ENCODE assay signal across 7 mouse cellular contexts in the genomic region with DNA sequence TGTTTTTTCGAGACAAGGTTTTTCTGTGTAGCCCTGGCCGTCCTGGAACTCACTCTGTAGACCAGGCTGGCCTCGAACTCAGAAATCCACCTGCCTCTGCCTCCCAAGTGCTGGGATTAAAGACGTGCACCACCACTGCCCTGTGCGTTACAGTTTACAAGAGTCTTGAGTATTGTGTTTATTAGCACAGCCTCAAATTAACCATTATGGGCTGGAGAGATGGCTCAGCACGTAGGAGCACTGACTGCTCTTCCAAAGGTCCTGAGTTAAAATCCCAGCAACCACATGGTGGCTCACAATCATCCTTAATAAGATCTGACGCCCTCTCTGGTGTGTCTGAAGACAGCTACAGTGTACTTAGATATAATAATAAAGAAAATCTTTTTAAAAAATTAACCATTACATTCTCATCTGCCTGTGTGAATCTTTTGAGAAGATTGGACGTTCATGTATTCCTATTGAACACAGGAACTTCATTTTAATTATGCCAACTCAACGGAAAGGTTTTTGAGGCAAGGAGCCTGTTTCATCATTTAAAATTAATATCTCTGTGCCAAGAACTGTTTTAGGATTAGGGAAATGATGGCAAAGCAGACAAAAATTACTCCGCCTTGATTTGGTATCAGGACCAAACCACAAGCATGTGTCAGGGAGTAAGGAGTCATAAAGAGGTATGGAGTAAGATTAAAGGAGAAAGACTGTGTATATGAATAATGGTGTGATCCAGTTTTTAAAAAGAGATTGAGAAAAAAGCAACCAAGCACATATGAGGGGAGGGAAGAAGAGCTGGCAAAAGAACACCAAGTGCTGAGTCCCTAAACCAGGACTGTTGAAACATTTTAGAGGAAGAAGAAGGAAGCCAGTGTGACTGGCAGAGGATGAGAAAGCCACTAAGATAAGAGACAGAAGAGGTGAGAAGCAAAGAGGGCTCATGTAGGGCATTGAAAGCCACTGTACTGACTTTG. TPM values are rescaled to one million over a fixed set of nuclear protein-coding genes. Genes with fewer than 3 reads are reported as not detected.
DNase-seq lines count a peak whose midpoint lies in the region; ATAC-seq lines count a peak whose summit lies in the region.

No protein-coding gene starts in this region.

- peak overlapping the region; percentile 85 for H3K9ac ChIP-seq in lung, embryonic 16.5 days (ENCODE audit: low read length)
- H3K9ac ChIP-seq in midbrain, embryonic 12.5 days (replicated peaks), result peak overlapping the region; percentile 68; the same call in 1 of the 2 replicates

- H3K27me3 ChIP-seq in lung, embryonic 16.5 days (ENCODE audit: control insufficient read depth, insufficient read depth, low read depth, low read length), result no peaks in the 10 kb centered on the region
- no peaks in the 10 kb centered on the region for H3K27me3 ChIP-seq in hindbrain, embryonic 10.5 days (ENCODE audit: insufficient read depth, poor library complexity, severe bottlenecking)
- H3K27me3 ChIP-seq in midbrain, embryonic 12.5 days, result no peaks in the 10 kb centered on the region

- peak overlapping the region; percentile 99 for H3K27ac ChIP-seq in lung, embryonic 16.5 days (ENCODE audit: low read length)
- peak overlapping the region; percentile 98 for H3K27ac ChIP-seq in hindbrain, embryonic 10.5 days
- H3K27ac ChIP-seq in midbrain, embryonic 12.5 days (replicated peaks), result peak overlapping the region; percentile 99

- no peaks in the 10 kb centered on the region for H3K9me3 ChIP-seq in lung, embryonic 16.5 days (ENCODE audit: control insufficient read depth, low read length)
- H3K9me3 ChIP-seq in hindbrain, embryonic 10.5 days, result no peaks in the 10 kb centered on the region
- no peaks in the 10 kb centered on the region for H3K9me3 ChIP-seq in midbrain, embryonic 12.5 days

- WGBS in lung, embryonic 16.5 days, result 29% methylated on average over 10 of the region's 10 CpGs
- 49% methylated on average over 10 of the region's 10 CpGs for WGBS in hindbrain, embryonic 10.5 days
- 50% methylated on average over 10 of the region's 10 CpGs for WGBS in midbrain, embryonic 12.5 days

- H3K4me2 ChIP-seq in lung, embryonic 16.5 days (ENCODE audit: low read depth, low read length), result peak overlapping the region; percentile 68
- H3K4me2 ChIP-seq in midbrain, embryonic 12.5 days (replicated peaks), result peak overlapping the region; percentile 55

- peaks cover 10% of the 10 kb centered on the region for H3K4me1 ChIP-seq in lung, embryonic 16.5 days (replicated peaks; ENCODE audit: control insufficient read depth, insufficient read depth, low read length)
- peaks cover 28% of the 10 kb centered on the region for H3K4me1 ChIP-seq in hindbrain, embryonic 10.5 days (replicated peaks)
- H3K4me1 ChIP-seq in midbrain, embryonic 12.5 days, result peaks cover 14% of the 10 kb centered on the region

- H3K4me3 ChIP-seq in lung, embryonic 16.5 days (ENCODE audit: low read length), result peak overlapping the region; percentile 85
- H3K4me3 ChIP-seq in hindbrain, embryonic 10.5 days, result peak overlapping the region; percentile 92
- H3K4me3 ChIP-seq in midbrain, embryonic 12.5 days, result peak overlapping the region; percentile 57

- 0 out of 2 replicates have a peak, but pooled peaks have one; percentile 0 for ATAC-seq in lung, embryonic 16.5 days (ENCODE audit: low read depth)
- peak; percentile 2; the same call in 1 of the 2 replicates for ATAC-seq in midbrain, embryonic 12.5 days (ENCODE audit: low FRiP score, low read depth)

- H3K36me3 ChIP-seq in lung, embryonic 16.5 days (ENCODE audit: control insufficient read depth, insufficient read depth, low read length), result no peaks in the 10 kb centered on the region
- peaks cover 8% of the 10 kb centered on the region for H3K36me3 ChIP-seq in hindbrain, embryonic 10.5 days
- no peaks in the 10 kb centered on the region for H3K36me3 ChIP-seq in midbrain, embryonic 12.5 days

- no peak for DNase-seq in lung, postnatal 10 days
- peak; percentile 22 for DNase-seq in brain, adult 2 months (ENCODE audit: low read depth, low spot score)
- DNase-seq in hindbrain, embryonic 10.5 days (ENCODE audit: low spot score), result no peak
- DNase-seq in urinary bladder, postnatal 4 days (ENCODE audit: low spot score in 2 of 2), result no peak
- no peak for DNase-seq in left cerebral cortex, adult 18-20 months (ENCODE audit: low spot score in 2 of 2)

RNA-seq across cellular contexts. Expression of gene Rprd2, which starts 1.7 kb away (rescaled TPM):
- 21.4 and 22.1 TPM in 2 replicates for polyA plus RNA-seq in lung, embryonic 16.5 days (2015; fragmentation: Nextera tagmentation; extraction: Ambion mirVana)
- 19.8 and 20.1 TPM in 2 replicates for polyA plus RNA-seq in hindbrain, embryonic 10.5 days (2016; fragmentation: Nextera tagmentation; extraction: Ambion mirVana)
- 29.2 and 29.4 TPM in 2 replicates for polyA plus RNA-seq in midbrain, embryonic 12.5 days (2016; fragmentation: Nextera tagmentation; extraction: Ambion mirVana)
- 10 to 100 TPM; 64.4 to 64.7 TPM for total RNA-seq in left cerebral cortex, adult 18-20 months (2021)

RNA-seq across cellular contexts. Expression of gene Prpf3, which starts 35.4 kb away (rescaled TPM):
- 43.5 and 48.0 TPM in 2 replicates for polyA plus RNA-seq in lung, embryonic 16.5 days (2015; fragmentation: Nextera tagmentation; extraction: Ambion mirVana)
- 51.5 and 66.9 TPM in 2 replicates for polyA plus RNA-seq in hindbrain, embryonic 10.5 days (2016; fragmentation: Nextera tagmentation; extraction: Ambion mirVana)
- polyA plus RNA-seq in midbrain, embryonic 12.5 days (2016; fragmentation: Nextera tagmentation; extraction: Ambion mirVana), result 55.8 and 61.1 TPM in 2 replicates
- 10 to 100 TPM; 30.1 to 32.8 TPM for total RNA-seq in left cerebral cortex, adult 18-20 months (2021)

RNA-seq across cellular contexts. Expression of gene Mrps21, which starts 51.0 kb away (rescaled TPM):
- polyA plus RNA-seq in lung, embryonic 16.5 days (2015; fragmentation: Nextera tagmentation; extraction: Ambion mirVana), result 326 and 362 TPM in 2 replicates
- 379 and 403 TPM in 2 replicates for polyA plus RNA-seq in hindbrain, embryonic 10.5 days (2016; fragmentation: Nextera tagmentation; extraction: Ambion mirVana)
- polyA plus RNA-seq in midbrain, embryonic 12.5 days (2016; fragmentation: Nextera tagmentation; extraction: Ambion mirVana), result 341 and 343 TPM in 2 replicates
- total RNA-seq in left cerebral cortex, adult 18-20 months (2021), result 100 to 1,000 TPM; 163 to 166 TPM
